In the genomic region with DNA sequence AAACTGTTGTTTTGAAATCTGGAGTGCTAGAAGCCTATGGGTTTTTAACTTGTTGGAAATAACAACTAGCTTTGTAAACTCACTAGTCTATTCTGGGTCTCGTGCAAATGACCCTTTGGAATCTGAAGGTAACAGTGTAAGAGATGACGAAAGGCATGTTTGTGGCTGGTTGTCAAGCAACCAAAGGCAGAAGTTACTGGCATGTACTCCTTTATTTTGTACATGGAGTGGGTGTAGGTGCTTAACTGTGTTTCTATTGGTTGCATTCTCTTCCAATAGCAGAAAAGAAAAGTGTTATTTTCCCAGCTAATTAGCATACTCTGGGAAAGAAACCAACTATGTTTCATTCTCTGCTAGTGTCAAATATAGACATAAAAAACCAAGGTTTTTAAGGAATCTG, we compare ENCODE assay signal across 12 mouse cellular contexts. TPM values are rescaled to one million over a fixed set of nuclear protein-coding genes. Genes with fewer than 3 reads are reported as not detected.
DNase-seq lines count a peak whose midpoint lies in the region; ATAC-seq and TF ChIP-seq lines count a peak whose summit lies in the region.
"Had no signal": no experiment of that assay in that cellular context is flagged by ENCODE, and none has a peak within 500 bp of the region (broad histone marks: within the 10 kb centered on the region; RNA-seq: fewer than 3 reads in every experiment).

No protein-coding gene starts in this region.

- no peak overlapping the region for H3K9ac ChIP-seq in liver, embryonic 15.5 days
- H3K9ac ChIP-seq: heart, embryonic 13.5 days; limb, embryonic 13.5 days had no signal

- POLR2A ChIA-PET in Patski (lab: Charles Lee), result no interaction called here

- no peak overlapping the region for H3K4me2 ChIP-seq in liver, embryonic 15.5 days
- H3K4me2 ChIP-seq: heart, embryonic 13.5 days; limb, embryonic 13.5 days had no signal

- H3K27ac ChIP-seq in liver, embryonic 15.5 days (replicated peaks), result no peak overlapping the region
- H3K27ac ChIP-seq: limb, embryonic 13.5 days had no signal

- no peak overlapping the region for H3K4me3 ChIP-seq in liver, embryonic 15.5 days (replicated peaks)
- H3K4me3 ChIP-seq: heart, embryonic 13.5 days; limb, embryonic 13.5 days had no signal

- peak; percentile 84 for ATAC-seq in Patski
- ATAC-seq in liver, embryonic 15.5 days (ENCODE audit: insufficient read depth), result peak; percentile 60
- no peak; the same call in 1 of the 2 replicates for ATAC-seq in granulocyte monocyte progenitor cell, adult 5-6 weeks (replicated peaks; ENCODE audit: poor library complexity, severe bottlenecking)

- H3K9me3 ChIP-seq in liver, embryonic 15.5 days (replicated peaks), result no peaks in the 10 kb centered on the region
- H3K9me3 ChIP-seq: heart, embryonic 13.5 days; limb, embryonic 13.5 days had no signal

- peak; percentile 17 for DNase-seq in adrenal gland, postnatal 14 days
- no peak for DNase-seq in adrenal gland, postnatal 25 days
- DNase-seq in kidney, adult 8-10 months, result peak; percentile 12 to 66
- DNase-seq in kidney, adult 18-20 months, result no peak
- no peak for DNase-seq in Patski (ENCODE audit: low read depth, low spot score)
- DNase-seq in layer of hippocampus, postnatal 36 days, result no peak
- DNase-seq: cerebellum, postnatal 14 days; thymus, postnatal 25 days had no signal

- in situ Hi-C loops in Patski (cut with MboI; ENCODE audit: low pct_unique_long_range_greater_than_20kb), result loop anchor here (10.0 kb wide), 1 partner anchor 740 kb away; no protein-coding TSS in a partner anchor

- CTCF ChIA-PET in Patski (lab: Charles Lee), result no interaction called here

- H3K27me3 ChIP-seq in Patski, result no peaks in the 10 kb centered on the region
- no peaks in the 10 kb centered on the region for H3K27me3 ChIP-seq in liver, embryonic 15.5 days
- H3K27me3 ChIP-seq: heart, embryonic 13.5 days; limb, embryonic 13.5 days had no signal

- no peaks in the 10 kb centered on the region for H3K36me3 ChIP-seq in liver, embryonic 15.5 days (replicated peaks)
- H3K36me3 ChIP-seq: heart, embryonic 13.5 days; limb, embryonic 13.5 days had no signal

- TF ChIP-seq CTCF in Patski (IDR thresholded peaks at IDR 0.05), result no peak

- H3K4me1 ChIP-seq in liver, embryonic 15.5 days (replicated peaks), result no peaks in the 10 kb centered on the region
- H3K4me1 ChIP-seq: limb, embryonic 13.5 days had no signal

- WGBS in liver, embryonic 15.5 days (ENCODE audit: insufficient replicate concordance), result 47% methylated on average over 2 of the region's 2 CpGs

RNA-seq across cellular contexts. Expression of a gene that starts 9.6 kb away (rescaled TPM):
- total RNA-seq in adrenal gland, postnatal 14 days (2021), result 43.1 and 44.9 TPM in 2 replicates
- 40.9 and 59.4 TPM in 2 replicates for total RNA-seq in adrenal gland, postnatal 25 days (2021)
- polyA plus RNA-seq in Patski (2021), result 8.9 TPM
- polyA plus RNA-seq in liver, embryonic 15.5 days (2015; fragmentation: Nextera tagmentation; extraction: Ambion mirVana), result 4.6 and 5.1 TPM in 2 replicates
- total RNA-seq in granulocyte monocyte progenitor cell, adult 5-6 weeks (2014; fragmentation: Nextera tagmentation), result 3.8 and 4.1 TPM in 2 replicates
- total RNA-seq in granulocyte monocyte progenitor cell, adult 5-6 weeks (2017), result 21.3 and 30.2 TPM in 2 replicates
- 10 to 100 TPM; 66.1 to 74.2 TPM for total RNA-seq in layer of hippocampus, postnatal 36 days (2021)

RNA-seq across cellular contexts. Expression of a gene that starts 35.9 kb away (rescaled TPM):
- 13.2 and 14.7 TPM in 2 replicates for total RNA-seq in adrenal gland, postnatal 14 days (2021)
- 14.6 and 19.4 TPM in 2 replicates for total RNA-seq in adrenal gland, postnatal 25 days (2021)
- 13.5 TPM for polyA plus RNA-seq in Patski (2021)
- polyA plus RNA-seq in liver, embryonic 15.5 days (2015; fragmentation: Nextera tagmentation; extraction: Ambion mirVana), result 3.0 and 3.7 TPM in 2 replicates
- total RNA-seq in granulocyte monocyte progenitor cell, adult 5-6 weeks (2014; fragmentation: Nextera tagmentation), result 16.1 and 22.0 TPM in 2 replicates
- 5.1 and 8.2 TPM in 2 replicates for total RNA-seq in granulocyte monocyte progenitor cell, adult 5-6 weeks (2017)
- 1 to 10 TPM; 5.8 to 7.2 TPM for total RNA-seq in layer of hippocampus, postnatal 36 days (2021)

Comparison
In these comparisons a context has a peak if more than half of its experiments do, and no peak if none do; other contexts are left out.
1. DNase-seq: peak in adrenal gland, postnatal 14 days (single experiment) and kidney, adult 8-10 months (2 of 2); none in adrenal gland, postnatal 25 days (single experiment), kidney, adult 18-20 months (single experiment), Patski (single experiment) and layer of hippocampus, postnatal 36 days (0 of 2).